Mouse (Mus musculus) kidney, adult 2 months (tissue): Measurements from ENCODE around the gene Slc45a1.

ENCODE experiments used
- CTCF ChIP-seq: fragments of 200-500 bp; conservative IDR thresholded peaks from 2 replicates; pipeline ENCODE4 v1.5.1; 2011; ENCODE audit warnings: low read depth, mild to moderate bottlenecking, control low read depth, low read length, moderate library complexity, mixed read lengths; ENCODE audit not compliant: insufficient read depth, insufficient read length
- POLR2A ChIP-seq: fragments of 200-500 bp; IDR thresholded peaks from one replicate; pipeline ENCODE4 v1.6.1; 2011; ENCODE audit warnings: low read depth, low read length, control low read depth

DNA sequence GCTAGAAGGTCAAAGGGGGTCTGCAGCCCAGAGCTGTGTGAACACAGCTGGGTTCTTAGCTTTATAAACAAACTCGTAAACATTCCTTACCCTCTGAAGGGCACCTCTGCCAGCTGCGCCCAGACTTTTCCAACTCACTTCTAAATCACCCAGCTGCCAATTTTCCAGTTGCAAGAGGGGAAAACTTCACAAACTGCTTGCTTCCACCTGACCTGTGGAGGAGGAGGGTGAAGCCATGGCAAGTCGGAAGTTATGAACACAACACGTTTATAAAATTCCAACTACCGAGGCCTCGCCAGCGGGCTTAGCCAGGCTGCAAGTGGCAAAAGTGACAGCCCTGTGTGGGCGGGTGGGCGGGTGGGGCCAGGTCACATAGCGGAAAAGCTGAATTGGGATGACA lies 13.8 kb upstream of the Slc45a1 start:
- TF ChIP-seq CTCF = no peak
- no peak for TF ChIP-seq POLR2A
